Mouse (Mus musculus) liver, embryonic 11.5 days (tissue): ENCODE measurements at regions not wholly inside any gene's neighbourhood (a gene's known extent, or its start where the extent isn't known, plus 50 kb on each side); places are given as distances from the start of the nearest gene placed in this dataset.

Source experiments
- ATAC-seq: fragments of 200-750 bp; cut with Nextera tagmentation; replicated peaks from 2 replicates; pipeline ENCODE4 v1.8.0; 2017; ENCODE audit warnings: moderate number of reproducible peaks, mild to moderate bottlenecking, moderate TSS enrichment, moderate library complexity; ENCODE audit not compliant: low FRiP score
- DNase-seq: peaks from one replicate; pipeline ENCODE4 v3.0.0-alpha.2; 2017; ENCODE audit warnings: low spot score
- H3K27ac ChIP-seq: fragments of 300-500 bp; sonication (generic); 2 replicates; pipeline ENCODE4 v1.5.1; 2014; ENCODE audit warnings: mild to moderate bottlenecking, low read depth, low read length, control low read depth
- H3K27me3 ChIP-seq: fragments of 300-500 bp; sonication (generic); replicated peaks from 2 replicates; pipeline ENCODE4 v1.6.1; 2014; ENCODE audit warnings: low read length, mixed read lengths; ENCODE audit not compliant: control insufficient read depth, insufficient read depth
- H3K36me3 ChIP-seq: fragments of 300-500 bp; sonication (generic); 2 replicates; pipeline ENCODE4 v1.6.1; 2014; ENCODE audit warnings: mild to moderate bottlenecking, low read length, moderate library complexity, mixed read lengths; ENCODE audit not compliant: control insufficient read depth, insufficient read depth
- H3K4me1 ChIP-seq: fragments of 300-500 bp; sonication (generic); replicated peaks from 2 replicates; pipeline ENCODE4 v1.6.1; 2014; ENCODE audit warnings: low read length, mixed read lengths; ENCODE audit not compliant: control insufficient read depth, insufficient read depth
- H3K4me2 ChIP-seq: fragments of 300-500 bp; sonication (generic); 2 replicates; pipeline ENCODE4 v1.6.1; 2014; ENCODE audit warnings: mild to moderate bottlenecking, control low read depth, moderate library complexity
- H3K4me3 ChIP-seq: fragments of 300-500 bp; sonication (generic); 2 replicates; pipeline ENCODE4 v1.5.1; 2014; ENCODE audit warnings: low read depth, low read length, control low read depth
- H3K9ac ChIP-seq: fragments of 300-500 bp; sonication (generic); 2 replicates; pipeline ENCODE4 v1.6.1; 2014; ENCODE audit warnings: low read depth, low read length, control low read depth
- H3K9me3 ChIP-seq: fragments of 300-500 bp; sonication (generic); 2 replicates; pipeline ENCODE4 v1.6.1; 2016; ENCODE audit warnings: low read length, inconsistent platforms, mixed read lengths; ENCODE audit not compliant: control insufficient read depth
- WGBS: fragments of 180-500 bp; shearing (Covaris S2); extraction: QIAGEN DNeasy Blood & Tissue Kit; methylation state at CpG from one replicate; pipeline ENCODE4 v1.1.7; 2014; 5-methylcytosine and 5-hydroxymethylcytosine counted together

GRCm38 (mm10) chr17:75617280-75617679 is 65.5 kb upstream of the Fam98a start:
- Histone ChIP-seq H3K9ac (no peak overlapping the region), H3K4me1 (no peaks in the 10 kb centered on the region), H3K36me3 (no peaks in the 10 kb centered on the region), H3K4me2 (no peak overlapping the region), H3K9me3 (no peaks in the 10 kb centered on the region), H3K27me3 (no peaks in the 10 kb centered on the region), H3K27ac (no peak overlapping the region), H3K4me3 (no peak overlapping the region)
- DNase-seq (no peak), ATAC-seq (no peak)
- 23% methylated on average over 6 of the region's 6 CpGs for WGBS

- no peak for DNase-seq
These were observed 63.6 kb upstream of the Fam98a start for GRCm38 (mm10) chr17:75615335-75615734.

GRCm38 (mm10) chr17:75603417-75604086 is 51.8 kb upstream of the Fam98a start:
- ATAC-seq = no peak
- Histone ChIP-seq H3K27me3 (no peaks in the 10 kb centered on the region), H3K27ac (no peak overlapping the region), H3K36me3 (no peaks in the 10 kb centered on the region), H3K4me1 (no peaks in the 10 kb centered on the region), H3K9me3 (no peaks in the 10 kb centered on the region), H3K4me2 (no peak overlapping the region), H3K4me3 (no peak overlapping the region), H3K9ac (no peak overlapping the region)
- WGBS = 36% methylated on average over 4 of the region's 4 CpGs
- DNase-seq = no peak

More at GRCm38 (mm10) chr17:75615335-75615734, 63.6 kb upstream of the Fam98a start:
- H3K27me3 ChIP-seq = no peaks in the 10 kb centered on the region
- H3K9ac ChIP-seq = no peak overlapping the region
- no peaks in the 10 kb centered on the region for H3K9me3 ChIP-seq
- no peak overlapping the region for H3K4me3 ChIP-seq
- H3K4me1 ChIP-seq = no peaks in the 10 kb centered on the region
- H3K27ac ChIP-seq = no peak overlapping the region
- no peaks in the 10 kb centered on the region for H3K36me3 ChIP-seq
- 0 out of 2 replicates have a peak, but pooled peaks have one; percentile 41 for ATAC-seq
- no peak overlapping the region for H3K4me2 ChIP-seq
- 76% methylated on average over 2 of the region's 2 CpGs for WGBS
